Mouse (Mus musculus) monocyte, adult 2 months (primary cell): ENCODE data around the gene Aplp1.

Experiments used
- DNase-seq, 2 experiments: peaks; one replicate each; pipeline ENCODE4 v3.0.0; 2022; ENCODE audit warnings: low spot score in 2 of 2, low read depth in 1 of 2

Aplp1 gene

GRCm38 (mm10) chr7:30450241-30450640 is 4.9 kb upstream of the Aplp1 start:
- DNase-seq: no peak

DNA sequence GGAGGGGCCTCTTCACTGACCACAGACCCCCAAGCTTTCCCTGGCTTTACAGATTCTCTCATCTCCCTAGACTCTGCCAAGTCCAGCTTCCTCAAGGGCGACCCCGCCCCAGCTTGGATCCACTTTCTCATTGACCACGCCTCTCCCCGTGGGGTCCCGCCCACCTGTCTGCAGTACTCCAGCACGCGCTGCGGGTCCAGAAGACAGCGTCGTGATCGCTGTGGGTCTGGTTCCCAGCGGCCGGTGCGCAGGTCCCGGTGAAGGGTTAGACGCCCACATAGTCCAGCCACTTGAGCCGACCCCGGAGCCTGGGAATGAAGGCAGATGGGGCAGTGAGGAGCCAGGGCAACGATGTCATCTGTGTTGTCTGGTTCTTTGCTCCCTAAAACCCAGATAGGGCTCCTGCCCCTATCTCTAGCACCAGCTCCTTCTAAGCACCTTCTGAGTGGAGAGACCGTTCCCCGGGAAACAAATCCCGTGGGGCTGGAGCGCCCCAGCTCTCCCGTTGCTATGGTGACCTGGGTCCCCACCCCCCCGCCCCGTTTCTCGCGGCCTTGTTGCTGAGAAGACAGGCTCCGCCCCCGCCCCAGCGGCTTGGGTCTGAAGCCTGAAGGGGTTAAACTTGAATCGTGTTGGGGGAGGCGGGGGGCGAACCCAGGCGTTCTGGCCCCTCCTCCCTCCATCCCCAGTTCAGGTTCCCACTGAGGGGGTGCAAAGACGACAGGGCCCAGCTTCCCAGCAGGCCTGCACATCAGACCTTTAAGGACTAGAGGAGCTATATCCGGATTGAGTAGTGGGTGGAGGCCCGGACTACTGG is 973 bp downstream of the Aplp1 start:
- no peak for DNase-seq

- no peak for DNase-seq
These were observed 1.6 kb downstream of the Aplp1 start for GRCm38 (mm10) chr7:30443696-30444095.

GRCm38 (mm10) chr7:30440697-30441096 is 4.6 kb downstream of the Aplp1 start:
- DNase-seq: no peak

GRCm38 (mm10) chr7:30439734-30440133 is 5.6 kb downstream of the Aplp1 start:
- DNase-seq: no peak

- DNase-seq: no peak
These were observed 8.5 kb downstream of the Aplp1 start for GRCm38 (mm10) chr7:30436879-30437278.

- DNase-seq: no peak
These were observed 10.2 kb downstream of the Aplp1 start for GRCm38 (mm10) chr7:30435156-30435555.

GRCm38 (mm10) chr7:30434701-30435100 is 10.6 kb downstream of the Aplp1 start:
- DNase-seq: no peak

GRCm38 (mm10) chr7:30434238-30434637 is 11.1 kb downstream of the Aplp1 start:
- DNase-seq: no peak

GRCm38 (mm10) chr7:30431793-30432192 is 13.5 kb downstream of the Aplp1 start:
- DNase-seq: no peak

DNA sequence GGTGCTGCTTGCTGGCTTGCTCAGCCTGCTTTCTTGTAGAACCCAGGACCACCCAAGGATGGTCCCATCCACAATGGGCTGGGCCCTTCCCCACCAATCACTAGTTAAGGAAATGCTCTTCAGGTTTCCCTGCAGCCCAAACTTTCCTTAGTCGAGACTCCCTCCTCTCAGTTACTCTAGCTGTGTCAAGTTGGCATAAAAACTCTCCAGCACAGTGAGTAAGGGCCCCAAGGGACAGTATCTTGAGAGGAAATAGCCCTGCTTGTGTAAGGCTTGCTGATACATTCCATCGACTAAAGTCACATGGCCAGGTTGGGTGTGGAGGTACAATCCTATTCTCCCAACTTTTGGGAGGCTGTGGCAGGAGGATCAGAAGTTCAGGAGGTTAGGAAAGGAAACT is 15.1 kb downstream of the Aplp1 start:
- no peak for DNase-seq

DNA sequence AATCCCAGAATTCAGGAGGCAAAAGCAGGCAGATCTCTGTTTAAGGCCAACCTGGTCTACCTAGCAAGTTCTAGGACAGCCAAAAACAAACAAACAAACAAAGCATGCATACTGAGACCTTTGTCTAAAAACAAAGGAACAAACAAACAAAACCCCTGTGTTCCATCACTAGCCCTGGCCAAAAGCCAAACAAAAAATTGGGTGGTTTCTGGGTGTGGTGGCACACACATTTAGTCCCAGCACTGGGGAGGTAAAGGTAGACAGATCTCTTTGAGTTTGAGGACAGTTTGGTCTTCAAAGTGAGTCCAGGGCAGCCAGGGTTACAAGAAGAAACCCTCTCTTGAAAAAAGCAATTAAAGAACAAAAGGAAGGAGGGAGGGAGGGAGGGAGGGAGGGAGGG is 16.0 kb downstream of the Aplp1 start:
- no peak for DNase-seq

- peak in 1 of 2 experiments; percentile 36 for DNase-seq
These were observed 22.2 kb downstream of the Aplp1 start for GRCm38 (mm10) chr7:30423071-30423641.

DNA sequence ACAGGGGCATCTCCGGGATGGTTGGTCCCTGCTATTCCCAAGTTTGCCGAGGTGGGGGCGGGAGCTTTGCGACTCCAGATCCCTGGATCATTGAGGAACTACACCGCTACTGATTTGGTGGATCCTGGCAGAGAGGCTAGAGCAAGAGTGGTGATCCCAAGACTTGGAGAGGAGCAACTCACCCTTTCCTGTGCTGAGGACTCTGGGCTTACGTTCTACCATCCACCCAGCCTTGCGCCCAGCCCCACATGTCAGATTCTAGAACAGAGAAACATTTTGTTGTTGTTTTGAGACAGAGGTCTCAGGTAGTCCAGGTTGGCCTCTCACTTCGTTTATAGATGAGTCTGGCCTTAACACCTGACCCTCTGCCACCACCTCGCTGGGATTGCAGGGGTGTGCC is 22.8 kb downstream of the Aplp1 start:
- no peak for DNase-seq

GRCm38 (mm10) chr7:30421890-30422435 is 23.4 kb downstream of the Aplp1 start:
- DNase-seq: peak; percentile 60 to 94

DNA sequence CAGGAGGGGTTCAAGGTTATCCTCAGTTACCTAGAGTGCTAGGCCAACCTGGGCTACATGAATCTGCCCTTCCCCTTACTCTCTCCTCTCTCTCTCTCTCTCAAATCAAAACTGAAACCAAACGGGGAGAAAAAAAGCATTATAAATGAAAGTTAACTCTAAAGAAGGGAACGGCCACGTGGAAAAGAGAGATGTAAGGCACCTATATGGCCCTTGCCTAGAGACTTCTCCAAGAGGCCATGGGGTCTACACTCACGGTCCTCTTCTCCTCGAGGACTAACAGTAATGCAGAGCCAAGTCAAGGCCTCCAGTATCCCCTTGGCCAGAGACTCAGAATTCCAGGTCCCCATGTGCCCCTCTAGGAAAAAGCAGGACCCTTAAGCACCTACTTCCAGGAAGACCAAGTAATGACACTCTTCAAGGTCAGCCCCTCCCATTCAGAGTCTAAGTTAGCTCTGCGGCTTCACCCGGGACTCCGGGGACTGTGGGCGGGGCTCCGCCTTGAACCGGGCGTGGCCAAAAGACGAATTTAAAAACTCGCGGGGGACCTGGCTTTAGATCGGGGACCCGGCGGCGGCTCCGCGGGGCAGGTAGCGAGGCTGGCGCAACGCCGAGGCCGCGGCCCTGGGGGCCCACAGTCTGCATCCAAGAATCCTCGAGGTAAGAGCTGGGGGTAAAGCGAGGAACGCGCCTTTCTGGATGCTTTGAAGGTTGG is 24.0 kb downstream of the Aplp1 start, which contains the start of gene Nfkbid:
Gene Nfkbid (plus strand): TSS at position 558 of the 715 bp plus-strand sequence.
- peak; percentile 56 to 83 for DNase-seq

- DNase-seq: no peak
These were observed 24.7 kb downstream of the Aplp1 start for GRCm38 (mm10) chr7:30420673-30421072.

DNA sequence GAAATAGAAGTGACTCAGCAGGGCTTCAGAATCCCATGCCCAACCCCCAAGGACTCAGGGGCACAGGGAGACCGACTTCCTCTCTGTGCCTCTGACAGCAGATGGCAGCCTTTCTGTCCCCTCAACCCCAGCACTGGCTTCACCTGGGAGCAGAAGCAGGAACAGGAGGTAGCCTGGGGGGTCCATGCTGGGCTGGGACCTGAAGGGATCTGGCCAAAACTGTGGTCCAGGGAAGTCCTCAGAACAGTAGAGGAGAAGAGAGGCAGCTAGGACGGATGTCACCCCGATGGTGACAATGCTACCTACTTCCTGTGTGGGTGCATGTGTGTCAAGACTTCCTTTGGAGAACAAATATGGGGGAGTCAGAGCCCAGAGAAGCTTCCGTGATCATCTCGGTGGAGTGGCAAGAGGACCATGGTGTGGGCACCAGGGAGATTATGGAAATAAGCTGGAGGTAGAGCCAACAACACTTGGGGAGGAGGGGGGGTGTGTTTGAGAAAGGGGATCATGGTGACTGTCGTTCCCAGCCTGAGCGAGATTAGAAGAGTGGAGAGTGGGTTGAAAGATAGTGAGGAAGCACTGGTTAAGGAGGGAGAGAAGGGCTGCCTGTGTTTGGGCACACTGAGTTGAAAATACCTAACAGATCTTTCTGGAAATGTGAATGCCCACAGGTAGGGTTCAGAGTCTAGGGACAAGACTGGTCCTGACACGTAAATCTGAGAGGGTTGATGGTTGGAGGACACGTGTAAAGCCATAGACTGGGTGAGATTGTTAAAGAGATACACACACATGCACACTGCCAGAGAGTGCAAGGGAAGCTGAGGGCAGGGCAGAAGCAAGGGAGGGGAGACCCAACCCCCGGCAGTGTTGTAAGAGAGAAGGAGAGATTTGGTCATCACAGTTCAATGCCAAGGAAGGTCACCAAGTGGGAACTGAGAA is 25.5 kb downstream of the Aplp1 start, which contains the start of gene Hcst:
Gene Hcst (minus strand): TSS at position 294 of the 939 bp plus-strand sequence.
- peak; percentile 66 to 84 for DNase-seq

DNA sequence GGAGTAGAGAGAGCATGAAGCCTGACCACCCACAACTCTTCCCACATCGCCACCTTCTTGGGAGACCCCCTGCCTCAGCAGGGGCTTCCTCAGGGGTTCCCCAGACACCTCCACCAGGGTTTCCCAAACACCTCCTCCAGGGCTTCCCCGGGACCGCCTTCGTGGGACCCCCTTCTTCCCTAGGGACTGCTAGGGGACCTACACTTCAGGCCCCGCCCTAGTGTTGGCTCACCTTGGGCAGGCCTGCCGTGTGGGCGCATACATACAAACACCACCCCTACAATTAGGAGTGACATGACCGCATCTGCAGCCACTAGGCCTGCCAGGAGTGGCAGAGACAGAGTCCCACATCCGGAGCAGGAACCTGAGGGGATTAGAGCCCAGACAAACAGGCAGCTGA is 27.5 kb downstream of the Aplp1 start:
- no peak for DNase-seq

- DNase-seq: peak in 1 of 2 experiments; percentile 84
These were observed 31.7 kb downstream of the Aplp1 start, which contains the start of gene Tyrobp for GRCm38 (mm10) chr7:30413596-30413995. Gene Tyrobp (plus strand): TSS chr7:30413760.
